Mouse (Mus musculus) liver (tissue): ENCODE data around the gene Crnkl1.

Source experiments
- DNase-seq: peaks from one replicate; pipeline ENCODE4 v3.0.0-alpha.2; 2020; ENCODE audit warnings: mixed read lengths

Gene Crnkl1

DNA sequence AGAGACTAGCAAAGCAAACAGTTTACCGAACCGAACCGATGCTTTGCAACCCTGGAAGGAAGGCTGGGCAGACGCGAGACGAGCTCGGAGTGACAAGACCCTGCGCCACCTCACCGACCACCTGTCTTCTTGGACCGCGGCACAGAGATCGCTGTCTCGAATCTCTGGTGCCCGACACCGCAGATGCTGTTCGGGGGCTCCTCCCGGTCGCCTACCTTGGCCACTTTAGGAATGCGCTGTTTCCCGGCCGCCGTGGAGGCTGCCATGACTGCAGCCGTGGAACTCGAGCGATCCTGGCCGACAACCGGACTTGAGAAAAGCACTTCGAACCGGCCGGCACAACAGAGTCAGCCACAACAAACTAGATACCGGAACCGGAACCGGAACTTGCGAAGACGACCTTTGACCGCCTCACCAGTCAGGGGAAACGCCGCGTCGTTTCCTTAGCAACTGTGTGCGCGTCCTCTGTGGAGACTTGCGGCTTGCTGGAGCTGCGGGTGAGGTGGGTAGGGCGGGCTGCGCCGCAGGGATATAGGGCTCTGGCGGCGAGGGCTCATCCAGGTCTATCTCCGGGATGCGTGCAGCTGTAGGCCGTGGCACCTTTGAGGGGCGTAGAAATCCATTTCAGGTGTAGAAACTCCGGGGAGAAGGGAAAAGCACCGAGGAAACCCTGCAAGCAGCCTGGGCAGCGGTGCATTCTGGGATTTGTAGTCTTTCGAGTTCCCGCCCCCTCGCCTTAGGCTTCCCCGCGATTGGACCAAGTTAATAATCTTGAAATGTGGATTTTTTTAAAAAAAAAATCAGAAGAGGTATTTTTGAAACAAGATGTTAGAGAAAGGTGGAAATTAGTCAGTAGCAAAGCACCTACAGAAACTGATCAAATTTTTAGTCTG, at the start of gene Crnkl1, which contains the start of gene Cfap61:
Crnkl1 (minus strand) TSS at position 676 of the 893 bp plus-strand sequence.
Cfap61 (plus strand) TSS at position 446 of the 893 bp plus-strand sequence.
- peak; percentile 88 for DNase-seq

DNA sequence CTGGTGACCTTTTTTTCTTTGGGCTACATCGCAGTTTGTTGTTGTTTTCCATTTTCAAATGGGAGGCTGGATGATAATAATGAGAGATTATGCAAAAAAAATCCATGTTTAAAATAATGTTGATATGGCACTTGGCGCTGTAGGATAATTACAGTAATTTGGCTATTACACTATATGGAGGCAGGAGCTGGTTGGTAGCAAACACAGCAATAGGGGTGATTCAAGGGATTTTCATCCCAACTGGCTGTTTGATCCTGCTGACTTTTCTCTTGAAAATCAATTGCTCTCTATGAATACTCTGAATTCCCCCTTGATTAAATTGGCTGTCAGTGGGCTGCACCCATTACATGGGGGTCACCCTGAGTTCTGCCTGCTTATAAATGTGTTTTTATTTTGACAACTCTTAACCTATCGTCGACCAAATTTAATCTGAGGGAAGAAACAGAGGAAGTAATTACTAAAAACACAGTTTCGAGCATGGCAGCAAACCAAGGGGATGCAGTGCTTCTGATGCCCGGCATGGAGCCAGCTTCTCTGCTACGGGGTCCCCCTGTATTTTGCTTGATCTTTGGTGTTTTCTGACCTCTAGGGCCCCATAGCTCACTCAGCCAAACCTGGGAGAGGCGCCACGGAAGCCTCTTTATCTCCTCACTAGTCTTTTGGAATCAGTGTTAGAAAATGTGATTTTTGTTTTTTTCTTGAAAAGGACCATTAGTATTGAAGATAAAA, 47.7 kb upstream of the Crnkl1 start:
- no peak for DNase-seq

DNA sequence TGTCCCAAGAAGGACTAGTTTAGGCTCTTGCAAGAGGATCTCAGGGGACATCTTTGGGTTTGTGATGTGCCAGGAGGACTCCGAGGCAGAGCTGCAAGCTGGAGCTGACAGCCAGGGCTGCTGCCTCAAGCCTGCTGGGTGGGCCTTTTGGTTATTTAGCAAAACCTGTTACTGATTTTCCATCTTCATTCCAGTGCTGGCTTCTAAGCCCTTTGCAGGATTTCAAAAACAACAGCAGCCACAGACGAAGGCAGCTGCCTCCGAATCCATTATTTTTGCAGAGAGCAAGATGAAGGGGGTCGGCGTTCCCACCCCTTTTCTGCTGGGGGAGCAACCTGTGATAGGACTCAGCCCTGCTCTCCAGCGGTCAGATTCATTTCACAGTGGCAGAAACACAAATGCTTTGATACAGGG, 46.9 kb upstream of the Crnkl1 start:
- no peak for DNase-seq

DNA sequence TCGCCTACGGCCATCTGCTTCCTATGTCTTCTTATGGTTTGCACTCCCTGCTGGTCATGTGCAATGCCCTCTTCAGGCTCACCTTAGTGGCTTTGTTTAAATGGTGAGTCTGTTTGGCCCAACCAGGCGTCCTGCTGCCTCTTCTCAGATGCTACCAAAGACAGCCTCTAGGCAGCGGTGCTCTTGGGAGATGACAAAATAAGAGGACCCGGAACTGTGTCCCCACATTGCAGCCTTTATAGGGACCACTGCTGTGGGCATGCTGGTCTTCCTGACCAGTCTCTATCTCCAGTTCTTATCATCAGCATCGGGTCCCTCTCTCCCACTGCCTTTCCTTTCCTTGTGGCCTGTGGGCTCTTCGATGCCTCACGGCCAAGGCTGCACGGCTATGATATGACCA, 46.1 kb upstream of the Crnkl1 start:
- DNase-seq = no peak

DNA sequence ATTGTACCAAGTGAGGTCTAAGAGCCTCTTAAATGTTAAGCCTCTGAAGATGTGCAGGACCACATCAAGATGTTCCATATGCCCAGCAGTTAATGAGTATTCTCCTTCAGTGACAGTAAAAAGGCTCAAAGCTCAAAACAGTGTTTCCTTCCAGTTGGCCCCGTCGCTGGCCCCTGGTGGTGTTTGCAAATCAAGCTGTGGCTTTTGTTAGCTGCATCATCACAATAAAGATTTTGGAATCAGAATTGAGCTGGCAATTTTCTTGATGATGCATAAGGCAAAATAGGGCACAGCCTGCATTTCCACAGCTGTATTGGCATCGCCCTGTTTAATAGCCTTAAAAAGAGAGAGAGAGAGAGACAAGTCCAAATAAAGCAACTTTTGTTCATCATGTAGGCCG, 44.8 kb upstream of the Crnkl1 start:
- DNase-seq = no peak

DNA sequence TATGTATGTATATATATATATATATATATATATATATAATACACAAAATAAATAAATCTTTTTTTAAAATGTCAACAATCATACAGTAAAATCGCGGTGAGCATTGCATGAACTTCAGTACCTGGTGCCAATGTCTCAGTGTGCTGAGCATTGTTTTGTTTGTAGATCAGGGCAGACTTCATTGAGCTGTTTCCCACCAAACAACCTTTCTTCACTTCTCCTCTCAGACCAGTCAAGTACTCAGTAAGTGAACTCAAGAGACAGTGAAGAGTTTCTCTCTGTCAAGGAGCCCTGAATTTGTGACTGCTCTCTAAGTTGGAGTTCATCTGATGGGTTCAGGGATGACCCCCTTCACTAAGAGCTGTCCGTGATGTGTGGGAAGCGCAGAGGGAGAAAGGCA, 37.8 kb upstream of the Crnkl1 start:
- no peak for DNase-seq

DNA sequence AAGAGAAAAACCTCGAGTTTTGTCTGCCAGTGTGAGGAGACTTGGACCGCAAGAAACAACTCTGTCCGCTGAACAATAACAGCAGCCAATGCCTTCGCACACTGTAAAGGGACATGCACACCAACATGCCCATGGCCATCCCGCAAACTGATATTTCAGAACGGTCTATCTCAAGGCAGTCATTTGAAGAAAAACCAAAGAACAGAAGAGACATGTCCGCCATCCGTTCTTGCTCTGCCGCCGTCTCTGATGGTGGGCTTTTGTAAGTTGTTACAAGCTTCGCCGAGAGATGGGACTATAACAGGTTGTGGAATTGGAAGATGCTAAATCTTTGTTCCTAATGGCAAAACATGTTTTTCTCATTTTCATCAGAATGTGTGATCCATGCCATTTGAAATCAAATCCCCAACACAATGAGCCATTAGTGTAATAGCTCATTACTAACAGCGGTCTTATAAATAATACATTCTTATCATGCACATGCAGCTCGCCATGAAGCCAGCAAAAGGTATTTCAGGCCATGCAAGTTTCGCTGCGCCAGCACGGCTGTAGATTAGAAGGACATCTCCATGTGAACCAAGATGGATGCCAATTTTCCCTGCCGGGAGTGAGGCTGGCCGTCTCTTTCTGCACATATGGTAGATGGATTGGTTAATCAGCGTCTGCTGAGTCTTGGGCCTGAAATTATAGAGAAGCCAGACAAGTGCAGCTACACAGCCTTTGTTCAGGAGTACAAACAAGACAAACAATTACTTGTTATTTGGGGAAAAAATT, 36.6 kb upstream of the Crnkl1 start:
- DNase-seq = no peak

DNA sequence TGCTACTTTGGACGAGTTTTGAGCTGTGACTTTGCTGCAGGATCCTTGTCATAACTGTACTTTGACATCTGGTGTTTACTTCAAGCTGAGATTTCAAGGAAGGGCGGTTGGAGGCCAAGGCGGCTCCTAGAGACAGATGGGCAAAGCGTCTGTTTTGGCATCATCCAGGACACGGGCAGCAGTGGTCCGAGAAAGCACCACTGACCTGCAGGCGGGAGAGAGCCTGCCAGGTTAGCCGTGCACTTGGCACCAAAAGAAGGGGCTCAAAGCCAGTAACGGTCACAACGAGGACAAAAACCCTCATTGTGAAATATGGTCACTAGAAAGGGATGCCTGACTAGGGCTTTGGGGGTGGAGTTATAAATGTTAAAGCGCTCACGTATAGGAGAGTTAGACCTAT, 35.9 kb upstream of the Crnkl1 start:
- DNase-seq = no peak

DNA sequence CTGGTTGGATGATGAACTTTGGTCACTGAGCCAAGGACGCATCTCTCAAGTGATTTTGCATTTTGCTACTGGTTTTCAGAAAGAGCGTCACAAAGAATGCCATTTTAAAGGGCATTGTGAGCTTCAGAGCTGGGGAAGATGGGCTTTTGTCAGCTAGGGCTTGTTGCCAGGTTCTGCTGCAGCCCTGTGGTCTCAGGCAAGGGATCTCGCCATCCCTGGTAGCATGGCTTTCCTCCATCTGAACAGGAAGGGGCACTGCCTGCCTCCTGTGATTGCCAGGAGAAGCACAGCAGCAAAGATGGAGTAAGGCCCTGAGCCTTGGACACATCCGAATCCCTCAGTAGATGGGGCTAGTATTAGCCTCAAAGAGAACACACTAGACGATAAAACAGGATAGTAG, 27.0 kb upstream of the Crnkl1 start:
- no peak for DNase-seq

DNA sequence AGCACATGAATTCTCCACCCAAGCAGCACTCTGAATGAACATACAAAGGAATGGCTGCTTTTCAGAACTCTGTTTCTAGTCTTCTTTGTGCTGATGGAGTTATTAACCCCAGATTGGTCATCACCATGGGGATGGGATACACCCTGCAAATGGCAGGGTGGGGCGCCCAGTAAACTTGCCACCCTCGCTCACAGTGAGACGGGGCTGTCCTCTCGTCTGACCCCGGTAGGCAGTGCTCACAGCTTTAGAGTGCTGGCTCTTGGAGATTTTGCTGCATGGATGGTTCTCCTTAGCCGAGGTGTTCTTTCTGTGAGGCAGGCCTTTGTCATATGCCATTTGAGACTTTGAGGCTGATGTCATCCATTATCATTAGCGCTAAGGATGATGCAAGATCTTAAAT, 23.7 kb upstream of the Crnkl1 start:
- DNase-seq = no peak

DNA sequence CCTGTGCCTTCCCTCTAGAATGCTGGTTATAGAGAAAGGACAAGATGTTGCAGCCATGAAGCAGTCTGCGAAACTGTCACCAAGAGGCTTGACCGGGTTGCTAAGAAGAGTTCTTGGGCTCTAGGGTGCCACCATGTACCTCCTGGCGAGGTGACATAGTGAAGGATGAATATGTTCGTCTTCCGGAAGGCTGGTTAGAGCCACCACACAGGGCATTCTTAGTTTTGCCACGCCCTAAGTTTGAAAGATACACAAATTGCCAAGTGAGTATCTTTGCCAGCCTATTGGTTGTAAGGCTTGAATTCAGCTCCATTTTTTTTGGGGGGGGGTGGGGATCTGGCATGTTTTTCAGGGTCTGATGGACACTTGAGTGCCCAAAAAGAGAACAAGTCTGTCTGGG, 23.3 kb upstream of the Crnkl1 start:
- no peak for DNase-seq

DNA sequence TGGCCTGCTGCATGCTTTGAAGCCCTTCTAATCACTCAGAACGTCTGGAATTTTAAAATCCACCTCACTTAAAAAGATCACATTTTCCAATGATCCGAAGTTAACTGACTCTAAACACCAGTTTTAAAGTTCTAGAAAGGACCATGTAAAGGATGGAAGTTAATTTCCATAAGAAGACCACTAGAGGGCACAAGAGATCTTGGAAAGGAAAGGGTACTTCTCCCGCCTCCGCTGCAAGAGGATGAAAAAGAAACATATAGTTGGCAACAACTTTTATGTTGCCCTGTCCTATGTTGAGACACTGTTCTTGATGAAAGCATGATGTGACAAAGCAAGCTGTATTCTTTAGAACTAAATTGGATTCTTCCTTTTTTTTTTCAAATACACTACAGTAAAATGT, 22.6 kb upstream of the Crnkl1 start:
- DNase-seq = no peak

DNA sequence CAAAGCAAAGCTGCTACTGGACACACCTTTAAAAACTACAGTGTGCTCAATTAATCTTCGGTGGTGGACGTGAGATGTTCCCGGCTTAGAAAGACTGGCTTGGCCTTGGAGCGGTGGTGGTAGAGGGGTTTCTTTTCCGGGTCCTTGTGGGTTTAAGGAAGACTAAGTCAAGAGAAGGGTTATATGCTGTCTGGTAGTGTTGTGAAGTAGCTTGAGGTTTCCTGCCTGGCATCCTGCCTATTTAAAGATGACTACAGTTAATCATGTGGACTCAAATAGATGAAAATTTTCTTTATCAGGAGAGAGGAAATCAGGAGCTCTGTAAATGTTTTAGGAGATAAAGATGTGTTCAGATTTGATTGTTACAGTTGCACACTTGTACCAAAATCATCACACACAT, 21.5 kb upstream of the Crnkl1 start:
- DNase-seq = no peak

DNA sequence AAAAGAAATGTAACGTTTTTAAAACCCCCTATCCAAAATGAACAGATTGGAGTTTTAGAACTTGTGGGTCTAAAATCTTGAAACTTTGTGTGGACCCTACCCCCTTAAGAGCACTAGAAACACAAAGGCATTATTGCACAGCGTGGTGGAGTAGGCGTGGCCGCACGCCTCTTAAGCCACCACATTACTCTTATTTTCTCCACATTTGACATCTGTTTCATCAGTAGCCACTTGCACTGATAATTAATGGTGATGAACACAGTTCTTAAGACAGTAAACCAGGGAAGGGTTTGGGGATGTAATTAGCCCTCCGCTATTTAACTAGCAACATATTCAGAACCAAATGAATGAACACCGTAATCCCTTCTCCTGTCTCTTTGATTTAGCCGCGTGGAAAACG, 21.0 kb upstream of the Crnkl1 start:
- no peak for DNase-seq

DNA sequence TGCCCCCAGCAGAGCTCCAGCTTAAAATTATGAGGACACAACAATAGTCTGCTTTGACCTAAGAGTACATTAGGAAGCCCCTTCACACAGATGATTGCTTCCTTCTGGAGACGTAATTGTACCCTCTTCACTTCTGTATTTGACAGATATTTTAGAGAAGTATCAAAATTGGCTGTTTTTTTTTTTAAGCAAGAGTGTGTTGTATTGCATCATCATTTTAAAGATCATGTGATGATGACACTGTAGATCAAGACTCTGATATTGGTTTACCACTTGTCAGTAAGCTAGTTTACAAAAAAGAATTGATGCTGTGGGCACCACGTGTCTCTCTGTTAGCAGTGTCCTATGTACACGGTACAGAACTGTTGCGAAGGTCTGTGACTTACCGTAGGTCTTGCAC, 17.9 kb upstream of the Crnkl1 start:
- DNase-seq = no peak

DNA sequence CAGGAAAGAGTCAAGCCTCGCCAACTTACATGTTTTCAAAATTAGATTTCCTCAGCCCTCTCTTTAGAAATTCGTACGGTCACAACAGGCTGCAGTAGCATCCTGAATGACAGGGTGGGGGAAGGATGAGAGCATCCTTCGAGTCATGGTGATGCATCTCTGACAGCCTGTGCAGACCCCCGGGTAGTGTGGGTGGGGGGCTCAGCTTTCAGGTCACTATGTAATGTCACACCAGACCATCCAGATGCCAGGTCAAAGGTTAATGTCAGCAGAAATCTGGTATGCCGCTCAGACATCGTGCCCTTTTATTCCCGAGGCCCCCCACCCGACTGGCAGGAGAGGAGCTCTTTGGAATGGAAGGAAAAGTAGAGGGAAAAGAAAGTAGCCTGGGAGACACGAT, 15.4 kb upstream of the Crnkl1 start:
- DNase-seq = no peak

DNA sequence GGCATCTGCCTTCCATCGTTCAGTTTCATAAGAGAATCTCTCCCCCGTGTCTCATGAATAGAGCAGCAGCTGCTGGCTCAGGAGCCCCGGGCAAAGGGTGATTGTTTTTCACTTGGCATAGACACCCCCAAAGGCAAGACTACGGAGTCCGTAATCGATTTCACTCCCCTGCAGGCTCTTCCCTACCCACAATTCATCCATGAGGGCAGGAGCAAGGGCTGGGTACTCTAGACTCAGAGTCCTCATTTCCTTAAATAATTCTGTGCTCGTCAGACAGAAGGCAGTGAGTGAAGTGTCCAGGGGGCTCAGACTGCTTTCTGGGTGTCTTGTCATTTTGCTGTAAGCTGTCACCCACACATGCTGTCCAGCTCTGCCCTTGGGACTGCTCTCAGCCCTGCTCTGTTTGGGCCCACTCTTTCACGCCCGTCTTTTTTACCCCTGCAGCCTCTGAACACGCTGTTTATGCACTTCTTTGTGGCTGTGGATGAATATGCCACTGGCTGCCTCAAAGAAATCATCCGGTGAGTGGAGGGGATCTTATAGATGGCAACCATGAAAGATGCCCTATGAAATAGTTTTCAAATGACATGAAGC, 14.8 kb upstream of the Crnkl1 start:
- DNase-seq = no peak

DNA sequence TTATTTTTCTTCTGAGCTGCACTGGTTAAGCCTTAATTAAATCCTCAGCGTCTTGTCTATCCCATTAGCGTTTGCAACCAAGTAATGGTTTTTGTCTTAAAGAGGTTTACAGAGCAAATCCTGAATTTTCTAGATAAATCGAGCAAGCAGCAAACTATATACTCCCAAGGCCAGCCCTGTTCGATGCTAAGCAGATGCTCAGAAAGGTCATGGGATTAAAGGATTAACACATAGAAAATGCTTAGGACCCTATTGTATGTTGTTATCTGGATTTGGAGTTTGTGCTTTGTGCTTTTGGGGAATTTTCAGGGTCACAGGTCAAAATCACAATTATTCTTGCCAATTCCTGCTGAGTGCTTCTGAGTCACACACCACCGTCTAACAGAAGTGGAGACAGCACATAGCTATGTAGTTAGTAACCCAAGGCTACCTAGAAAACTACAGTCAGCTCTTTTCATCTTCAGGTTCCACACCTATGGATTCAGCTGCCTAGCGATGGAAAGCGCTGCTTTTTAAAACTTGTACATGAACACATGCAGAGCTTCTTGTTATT, 13.7 kb upstream of the Crnkl1 start:
- DNase-seq = no peak

DNA sequence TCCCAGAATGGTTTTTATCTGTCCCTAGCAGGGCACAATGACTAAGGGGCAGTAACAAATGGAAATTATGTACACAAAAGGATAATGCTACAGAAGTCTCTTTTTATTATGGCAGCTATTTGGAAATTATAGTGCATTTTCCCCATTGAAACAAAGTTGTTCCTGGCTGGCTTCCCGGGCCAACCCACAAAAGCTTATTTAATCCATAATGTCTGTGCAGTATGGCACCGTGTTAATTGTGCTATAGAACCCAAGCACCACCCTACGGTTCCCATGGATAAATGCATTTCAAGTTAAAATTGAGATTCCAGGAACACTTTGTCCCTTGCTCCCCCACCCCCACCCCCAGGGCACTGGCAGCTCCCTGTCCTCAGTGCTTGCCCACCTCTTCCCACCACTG, 9.5 kb upstream of the Crnkl1 start:
- no peak for DNase-seq

DNA sequence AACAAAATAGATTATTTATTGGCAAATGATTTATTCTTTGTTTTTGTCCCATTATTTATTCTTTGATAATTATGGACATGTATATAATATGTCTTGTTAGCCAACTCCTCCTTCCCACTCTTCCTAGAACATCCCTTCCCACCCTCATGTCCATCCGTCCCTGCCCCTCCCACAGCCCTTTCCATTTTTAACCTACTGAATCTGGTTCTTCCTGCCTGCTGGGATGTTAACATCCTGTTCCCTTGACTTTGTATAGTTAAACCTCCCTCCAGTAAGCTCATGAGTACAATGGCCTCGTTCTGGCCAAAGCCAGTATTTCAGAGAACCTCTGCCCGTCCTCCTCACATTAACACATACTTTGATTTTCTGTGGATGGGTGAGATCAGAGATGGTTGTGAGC, 6.6 kb upstream of the Crnkl1 start:
- DNase-seq = no peak

DNA sequence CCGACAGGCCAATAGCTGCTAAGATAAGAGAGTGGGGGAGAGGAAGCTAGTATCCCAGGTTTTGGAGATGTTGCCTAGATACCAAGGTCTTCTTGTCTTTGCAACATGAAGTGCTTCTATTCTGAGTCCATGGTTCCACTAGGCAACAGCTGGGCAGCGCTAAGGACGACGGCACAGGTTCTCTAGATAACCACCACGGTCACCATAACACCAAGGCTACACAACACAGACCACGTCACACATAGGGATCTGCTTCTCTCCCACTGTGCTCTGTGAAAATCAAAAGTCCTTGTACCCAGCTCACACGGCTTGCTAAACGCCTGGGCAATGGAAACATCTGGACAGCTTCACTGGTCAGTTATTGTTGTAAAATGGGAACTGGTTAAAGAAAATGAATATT, 2.2 kb upstream of the Crnkl1 start:
- no peak for DNase-seq

DNA sequence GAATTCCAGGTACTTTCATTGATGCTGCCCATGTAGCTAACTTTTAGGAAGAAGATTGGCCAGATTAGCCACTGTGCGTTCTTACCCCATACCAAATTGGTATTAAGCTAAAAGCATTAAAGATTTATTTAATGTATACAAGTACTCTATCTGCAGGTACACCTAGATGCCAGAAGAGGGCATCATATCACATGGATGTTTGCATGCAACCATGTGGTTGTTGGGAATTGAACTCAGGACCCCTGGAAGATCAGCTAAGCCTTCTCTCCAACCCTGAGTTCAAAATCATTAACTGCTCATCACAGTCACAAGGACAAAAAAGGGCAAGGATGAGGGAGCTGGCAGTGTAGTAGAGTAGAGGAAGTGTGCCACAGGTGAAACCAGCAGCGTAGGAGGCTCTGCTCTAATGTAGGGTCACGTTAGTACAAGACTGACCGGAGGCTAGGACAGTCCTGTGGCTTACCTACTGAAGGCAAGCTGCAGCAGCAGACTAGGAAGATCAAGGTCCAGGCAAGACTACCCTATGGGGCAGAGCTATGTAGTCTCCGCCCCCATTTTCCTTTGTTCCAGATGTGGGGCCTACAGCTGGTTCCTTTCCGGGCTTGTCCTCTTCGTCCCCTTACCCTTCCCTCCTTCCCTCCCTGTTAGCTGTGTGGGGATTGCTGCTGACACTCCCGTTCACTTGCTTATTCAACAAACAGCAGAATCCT, 13.7 kb downstream of the Crnkl1 start:
- no peak for DNase-seq
